Mouse (Mus musculus): Measurements from ENCODE around the gene Bloc1s3. TPM values are rescaled to one million over a fixed set of nuclear protein-coding genes. Genes with fewer than 3 reads are reported as not detected.

Bloc1s3 gene
- total RNA-seq, 1 experiment from 2014 or later = 2.6 TPM

GRCm38 (mm10) chr7:19457414-19458071 lies 50.6 kb downstream of the Bloc1s3 start:
- no peak for ATAC-seq (replicated peaks; ENCODE audit: low read depth, poor library complexity, severe bottlenecking)

- no peak for ATAC-seq (replicated peaks; ENCODE audit: low read depth, poor library complexity, severe bottlenecking)
Observed at GRCm38 (mm10) chr7:19456628-19457027, 51.5 kb downstream of the Bloc1s3 start.

- no peak for ATAC-seq (replicated peaks; ENCODE audit: low read depth, poor library complexity, severe bottlenecking)
Observed at GRCm38 (mm10) chr7:19455819-19456495, 52.2 kb downstream of the Bloc1s3 start.

- no peak for ATAC-seq (replicated peaks; ENCODE audit: low read depth, poor library complexity, severe bottlenecking)
Observed at GRCm38 (mm10) chr7:19455186-19455585, 53.0 kb downstream of the Bloc1s3 start.

Other genes with a start within 250 kb of the Bloc1s3 start
- 47.6 and 61.7 TPM in 2 replicates for gene Vasp, start 236.6 kb downstream of the Bloc1s3 start, total RNA-seq (2017)
- not detected in 2 replicates for gene Ppm1n, start 228.3 kb downstream of the Bloc1s3 start, total RNA-seq (2017)
- gene Rtn2, start 225.7 kb downstream of the Bloc1s3 start, total RNA-seq (2017) = 0.14 TPM in 1 of 2 replicates, not detected in the other
- 61.8 and 98.3 TPM in 2 replicates for gene Fosb, start 198.3 kb downstream of the Bloc1s3 start, total RNA-seq (2017)
- 17.1 and 18.9 TPM in 2 replicates for gene Ercc1, start 163.6 kb downstream of the Bloc1s3 start, total RNA-seq (2017)
- 23.2 and 27.6 TPM in 2 replicates for gene Cd3eap, start 148.9 kb downstream of the Bloc1s3 start, total RNA-seq (2017)
- gene Ppp1r13l, start 148.6 kb downstream of the Bloc1s3 start, total RNA-seq (2017) = 0.82 and 0.96 TPM in 2 replicates
- 25.8 and 30.3 TPM in 2 replicates for gene Ercc2, start 126.4 kb downstream of the Bloc1s3 start, total RNA-seq (2017)
- gene Klc3, start 104.3 kb downstream of the Bloc1s3 start, total RNA-seq (2017) = not detected in 2 replicates
- 1.5 and 3.6 TPM in 2 replicates for gene Ckm, start 103.6 kb downstream of the Bloc1s3 start, total RNA-seq (2017)
- gene Mark4, start 49.5 kb downstream of the Bloc1s3 start, total RNA-seq (2017) = 4.6 and 7.7 TPM in 2 replicates
- 3.1 and 4.2 TPM in 2 replicates for gene Exoc3l2, start 45.0 kb downstream of the Bloc1s3 start, total RNA-seq (2017)
- 33.6 and 43.7 TPM in 2 replicates for gene Trappc6a, start within 50 bp of the Bloc1s3 start, total RNA-seq (2017)
- gene Nkpd1, start 9.5 kb upstream of the Bloc1s3 start, total RNA-seq (2017) = 0.27 and 0.68 TPM in 2 replicates
- 10.5 and 14.9 TPM in 2 replicates for gene Ppp1r37, start 54.7 kb upstream of the Bloc1s3 start, total RNA-seq (2017)
- 2.6 and 6.3 TPM in 2 replicates for gene Zfp296, start 68.9 kb upstream of the Bloc1s3 start, total RNA-seq (2017)
- gene Gemin7, start 69.2 kb upstream of the Bloc1s3 start, total RNA-seq (2017) = 41.0 and 56.4 TPM in 2 replicates
- 27.3 and 33.4 TPM in 2 replicates for gene Clasrp, start 96.1 kb upstream of the Bloc1s3 start, total RNA-seq (2017)
- 2.8 and 3.1 TPM in 2 replicates for gene Relb, start 121.1 kb upstream of the Bloc1s3 start, total RNA-seq (2017)
- 28.0 and 29.1 TPM in 2 replicates for gene Clptm1, start 156.7 kb upstream of the Bloc1s3 start, total RNA-seq (2017)
- not detected in 2 replicates for gene Apoc2, start 169.6 kb upstream of the Bloc1s3 start, total RNA-seq (2017)
- not detected in 2 replicates for gene Gm44805, start 173.1 kb upstream of the Bloc1s3 start, total RNA-seq (2017)
- gene Apoc4, start 173.1 kb upstream of the Bloc1s3 start, total RNA-seq (2017) = not detected in 2 replicates
- 7.3 TPM in 1 of 2 replicates, not detected in the other for gene Apoc1, start 184.3 kb upstream of the Bloc1s3 start, total RNA-seq (2017)
- 659 and 679 TPM in 2 replicates for gene Apoe, start 190.8 kb upstream of the Bloc1s3 start, total RNA-seq (2017)
- 40.1 and 47.0 TPM in 2 replicates for gene Tomm40, start 207.1 kb upstream of the Bloc1s3 start, total RNA-seq (2017)
- 0.73 and 2.5 TPM in 2 replicates for gene Nectin2, start 242.1 kb upstream of the Bloc1s3 start, total RNA-seq (2017)